8 mouse cellular contexts compared by ENCODE assay signal in genomic region chr8:47533344-47534125, GRCm38 (mm10). TPM values are rescaled to one million over a fixed set of nuclear protein-coding genes. Genes with fewer than 3 reads are reported as not detected.
DNase-seq lines count a peak whose midpoint lies in the region; ATAC-seq lines count a peak whose summit lies in the region.

TSS of gene Trappc11 (minus strand) at chr8:47533470.
TSS of gene Rwdd4a (plus strand) at chr8:47533664.

- peak within 1 kb of the TSS; percentile 95 for H3K4me3 ChIP-seq in heart, embryonic 10.5 days
- H3K4me3 ChIP-seq in kidney, embryonic 15.5 days (replicated peaks): peak within 1 kb of the TSS; percentile 64

- peaks cover 13% of the 10 kb centered on the region for H3K4me1 ChIP-seq in heart, embryonic 10.5 days
- peaks cover 14% of the 10 kb centered on the region for H3K4me1 ChIP-seq in kidney, embryonic 15.5 days

- no peaks in the 10 kb centered on the region for H3K9me3 ChIP-seq in heart, embryonic 10.5 days
- no peaks in the 10 kb centered on the region for H3K9me3 ChIP-seq in kidney, embryonic 15.5 days (replicated peaks)

- peak within 1 kb of the TSS; percentile 78 for H3K4me2 ChIP-seq in kidney, embryonic 15.5 days

- H3K27ac ChIP-seq in heart, embryonic 10.5 days: peak within 1 kb of the TSS; percentile 94
- peak within 1 kb of the TSS; percentile 89 for H3K27ac ChIP-seq in kidney, embryonic 15.5 days

- WGBS in heart, embryonic 10.5 days: under 1% methylated on average over 65 of the region's 65 CpGs
- under 1% methylated on average over 65 of the region's 65 CpGs for WGBS in kidney, embryonic 15.5 days

- peak; percentile 90 to 91 for DNase-seq in B cell, adult 2 months
- DNase-seq in brain, adult 2 months (ENCODE audit: low read depth, low spot score): peak; percentile 99
- peak; percentile 98 for DNase-seq in heart, embryonic 10.5 days (ENCODE audit: low spot score)
- peak; percentile 95 for DNase-seq in liver
- DNase-seq in spleen, postnatal 4 days (ENCODE audit: low spot score in 2 of 2): peak; percentile 93 to 94

- ATAC-seq in erythroblast, adult 5-6 weeks (replicated peaks; ENCODE audit: low FRiP score, poor library complexity, severe bottlenecking): peak; percentile 99
- ATAC-seq in kidney, embryonic 15.5 days (replicated peaks; ENCODE audit: low FRiP score): peak; percentile 100
- peak; percentile 100 for ATAC-seq in monocyte, adult 5-6 weeks (replicated peaks; ENCODE audit: insufficient number of reproducible peaks, low FRiP score, low TSS enrichment, poor library complexity, severe bottlenecking)

- peak within 1 kb of the TSS; percentile 82 for H3K9ac ChIP-seq in kidney, embryonic 15.5 days

- no peaks in the 10 kb centered on the region for H3K27me3 ChIP-seq in heart, embryonic 10.5 days (ENCODE audit: insufficient read depth, poor library complexity, severe bottlenecking)
- no peaks in the 10 kb centered on the region for H3K27me3 ChIP-seq in kidney, embryonic 15.5 days

- peaks cover 26% of the 10 kb centered on the region for H3K36me3 ChIP-seq in heart, embryonic 10.5 days
- H3K36me3 ChIP-seq in kidney, embryonic 15.5 days: peaks cover 30% of the 10 kb centered on the region

RNA-seq across cellular contexts. Expression of gene Trappc11, which starts in this region (rescaled TPM):
- 9.0 and 13.6 TPM in 2 replicates for total RNA-seq in erythroblast, adult 5-6 weeks (2015; ENCODE audit: low replicate concordance)
- total RNA-seq in erythroblast, adult 5-6 weeks (2017; ENCODE audit: low replicate concordance): 12.7 and 17.0 TPM in 2 replicates
- 27.2 and 28.4 TPM in 2 replicates for polyA plus RNA-seq in heart, embryonic 10.5 days (2016; fragmentation: Nextera tagmentation; extraction: Ambion mirVana)
- polyA plus RNA-seq in kidney, embryonic 15.5 days (2015; fragmentation: Nextera tagmentation; extraction: Ambion mirVana): 32.5 and 34.5 TPM in 2 replicates
- total RNA-seq in monocyte, adult 5-6 weeks (2017): 58.1 to 65.5 TPM (median 63.3 TPM) in 3 replicates

RNA-seq across cellular contexts. Expression of gene Rwdd4a, which starts in this region (rescaled TPM):
- total RNA-seq in erythroblast, adult 5-6 weeks (2015; ENCODE audit: low replicate concordance): 3.6 and 8.6 TPM in 2 replicates
- 6.6 and 9.2 TPM in 2 replicates for total RNA-seq in erythroblast, adult 5-6 weeks (2017; ENCODE audit: low replicate concordance)
- 40.2 and 41.5 TPM in 2 replicates for polyA plus RNA-seq in heart, embryonic 10.5 days (2016; fragmentation: Nextera tagmentation; extraction: Ambion mirVana)
- 38.5 and 38.7 TPM in 2 replicates for polyA plus RNA-seq in kidney, embryonic 15.5 days (2015; fragmentation: Nextera tagmentation; extraction: Ambion mirVana)
- total RNA-seq in monocyte, adult 5-6 weeks (2017): 11.5 to 18.2 TPM (median 12.5 TPM) in 3 replicates

Comparison
In these comparisons a context has a peak if more than half of its experiments do, and no peak if none do; other contexts are left out.
1. Peak in every context shown above with its lines: DNase-seq, ATAC-seq, H3K4me3 ChIP-seq and H3K27ac ChIP-seq.